Mouse (Mus musculus) CH12.LX (cell line): ENCODE results near the gene Myo16. TPM values are rescaled to one million over a fixed set of nuclear protein-coding genes. Genes with fewer than 3 reads are reported as not detected.

Experiments used
- DNase-seq: peaks from one replicate; pipeline ENCODE4 v3.0.0-alpha.2; 2013; ENCODE audit errors: extremely low read depth
- H3K27ac ChIP-seq: 2 replicates; pipeline ENCODE4 v1.5.1; 2012; ENCODE audit warnings: low read depth, mild to moderate bottlenecking, control low read depth, moderate library complexity; ENCODE audit not compliant: insufficient read depth
- H3K27me3 ChIP-seq: replicated peaks from 2 replicates; pipeline ENCODE3; 2012; ENCODE audit warnings: inconsistent platforms
- H3K36me3 ChIP-seq, 2 experiments: replicated peaks in 1 of 2; 2 replicates each; pipeline versions ENCODE3 to v1.6.1; 2012; ENCODE audit warnings: inconsistent platforms in 1 of 2, low read length in 1 of 2, mild to moderate bottlenecking in 1 of 2, mixed read lengths in 1 of 2, moderate library complexity in 1 of 2; ENCODE audit not compliant: control insufficient read depth in 1 of 2, insufficient read depth in 1 of 2
- H3K4me1 ChIP-seq, 2 experiments: 2 replicates each; pipeline ENCODE4 v1.6.1; 2012; ENCODE audit warnings: inconsistent platforms in 1 of 2, moderate library complexity in 1 of 2; ENCODE audit not compliant: insufficient read depth in 2 of 2, control insufficient read depth in 1 of 2
- H3K4me2 ChIP-seq: 2 replicates; pipeline ENCODE4 v1.6.1; 2012; ENCODE audit warnings: low read depth, mild to moderate bottlenecking, control low read depth; ENCODE audit not compliant: poor library complexity, insufficient read depth, severe bottlenecking
- H3K4me3 ChIP-seq, 3 experiments: fragments of 150-350 bp in 1 of 3; sonication (generic) in 1 of 3; replicated peaks in 1 of 3; 2 replicates each; pipeline versions ENCODE3 to v1.5.1; 2011 to 2012; ENCODE audit warnings: low read depth in 2 of 3, low read length in 2 of 3, mild to moderate bottlenecking in 2 of 3, moderate library complexity in 2 of 3, control low read depth in 1 of 3, improper control_type of control experiment in 1 of 3, inconsistent platforms in 1 of 3, mixed read lengths in 1 of 3; ENCODE audit not compliant: poor library complexity in 1 of 3
- H3K79me2 ChIP-seq: replicated peaks from 2 replicates; pipeline ENCODE4 v1.6.1; 2012; ENCODE audit warnings: mild to moderate bottlenecking, moderate library complexity; ENCODE audit not compliant: control insufficient read depth, poor library complexity, insufficient read depth, severe bottlenecking; ENCODE audit errors: extremely low read depth
- H3K9ac ChIP-seq: 2 replicates; pipeline ENCODE4 v1.6.1; 2012; ENCODE audit warnings: low read depth, mild to moderate bottlenecking, control low read depth, moderate library complexity; ENCODE audit not compliant: insufficient read depth
- H3K9me3 ChIP-seq: replicated peaks from 2 replicates; pipeline ENCODE3; 2012; ENCODE audit warnings: low read length, inconsistent platforms, mixed read lengths
- CHD2 ChIP-seq: IDR thresholded peaks from 2 replicates; pipeline ENCODE4 v1.6.1; 2011; ENCODE audit warnings: low read length, improper control_type of control experiment
- CTCF ChIP-seq, 2 experiments: IDR thresholded peaks in 1 of 2; conservative IDR thresholded peaks in 1 of 2; 2 replicates each; pipeline ENCODE4 v1.5.1; 2011 to 2012; ENCODE audit warnings: low read depth in 2 of 2, low read length in 2 of 2, improper control_type of control experiment in 1 of 2, inconsistent platforms in 1 of 2, mild to moderate bottlenecking in 1 of 2, moderate library complexity in 1 of 2
- E2F4 ChIP-seq: IDR thresholded peaks from 2 replicates; pipeline ENCODE4 v1.6.1; 2011; ENCODE audit warnings: low read depth, low read length, improper control_type of control experiment; ENCODE audit not compliant: insufficient replicate concordance
- EP300 ChIP-seq: IDR thresholded peaks from 2 replicates; pipeline ENCODE4 v1.6.1; 2011; ENCODE audit warnings: low read length, improper control_type of control experiment
- GABPA ChIP-seq: IDR thresholded peaks from 2 replicates; pipeline ENCODE4 v1.6.1; 2012; ENCODE audit warnings: low read depth, low read length, improper control_type of control experiment, inconsistent platforms; ENCODE audit not compliant: insufficient replicate concordance
- HCFC1 ChIP-seq: IDR thresholded peaks from 2 replicates; pipeline ENCODE4 v1.6.1; 2012; ENCODE audit warnings: low read depth, mild to moderate bottlenecking, inconsistent platforms, low read length, improper control_type of control experiment
- IRF4 ChIP-seq: IDR thresholded peaks from 2 replicates; pipeline ENCODE4 v1.6.1; 2014; ENCODE audit warnings: low read depth, mild to moderate bottlenecking, inconsistent platforms, low read length, improper control_type of control experiment
- JUND ChIP-seq: conservative IDR thresholded peaks from 2 replicates; pipeline ENCODE4 v1.6.1; 2011; ENCODE audit warnings: low read depth, low read length, improper control_type of control experiment
- KAT2A ChIP-seq: IDR thresholded peaks from 2 replicates; pipeline ENCODE4 v1.6.1; 2012; ENCODE audit warnings: low read length, improper control_type of control experiment, inconsistent platforms; ENCODE audit not compliant: insufficient replicate concordance
- MAFK ChIP-seq: IDR thresholded peaks from 2 replicates; pipeline ENCODE4 v1.6.1; 2011; ENCODE audit warnings: low read length, improper control_type of control experiment; ENCODE audit not compliant: insufficient replicate concordance
- MAZ ChIP-seq: IDR thresholded peaks from 2 replicates; pipeline ENCODE4 v1.6.1; 2012; ENCODE audit warnings: low read depth, mild to moderate bottlenecking, inconsistent platforms, low read length, improper control_type of control experiment, moderate library complexity
- MEF2A ChIP-seq: IDR thresholded peaks from 2 replicates; pipeline ENCODE4 v1.6.1; 2014; ENCODE audit warnings: low read depth, mild to moderate bottlenecking, inconsistent platforms, low read length, improper control_type of control experiment, borderline replicate concordance
- MYC ChIP-seq: IDR thresholded peaks from 2 replicates; pipeline ENCODE4 v1.6.1; 2011; ENCODE audit warnings: low read depth, mild to moderate bottlenecking, improper control_type of control experiment, low read length
- NRF1 ChIP-seq: IDR thresholded peaks from 2 replicates; pipeline ENCODE4 v1.6.1; 2014; ENCODE audit warnings: low read depth, mild to moderate bottlenecking, inconsistent platforms, low read length, improper control_type of control experiment, moderate library complexity
- POLR2A ChIP-seq: IDR thresholded peaks from 2 replicates; pipeline ENCODE4 v1.6.1; 2011; ENCODE audit warnings: low read depth, mild to moderate bottlenecking, improper control_type of control experiment, low read length
- POLR2AphosphoS2 ChIP-seq: IDR thresholded peaks from 2 replicates; pipeline ENCODE4 v1.6.1; 2011; ENCODE audit warnings: low read depth, low read length, improper control_type of control experiment
- RAD21 ChIP-seq: IDR thresholded peaks from 2 replicates; pipeline ENCODE4 v1.6.1; 2011; ENCODE audit warnings: low read depth, mild to moderate bottlenecking, low read length, improper control_type of control experiment, moderate library complexity
- SIN3A ChIP-seq: IDR thresholded peaks from 2 replicates; pipeline ENCODE4 v1.6.1; 2012; ENCODE audit warnings: low read length, improper control_type of control experiment, inconsistent platforms
- SMC3 ChIP-seq: IDR thresholded peaks from 2 replicates; pipeline ENCODE4 v1.6.1; 2011; ENCODE audit warnings: low read depth, low read length, improper control_type of control experiment
- TCF12 ChIP-seq: IDR thresholded peaks from 2 replicates; pipeline ENCODE4 v1.6.1; 2014; ENCODE audit warnings: low read depth, mild to moderate bottlenecking, inconsistent platforms, low read length, improper control_type of control experiment
- USF2 ChIP-seq: conservative IDR thresholded peaks from 2 replicates; pipeline ENCODE4 v1.6.1; 2011; ENCODE audit warnings: low read depth, low read length, improper control_type of control experiment
- ZKSCAN1 ChIP-seq: IDR thresholded peaks from 2 replicates; pipeline ENCODE4 v1.6.1; 2012; ENCODE audit warnings: low read depth, inconsistent platforms, low read length, improper control_type of control experiment, borderline replicate concordance
- ZMIZ1 ChIP-seq: IDR thresholded peaks from 2 replicates; pipeline ENCODE4 v1.6.1; 2012; ENCODE audit warnings: low read depth, mild to moderate bottlenecking, inconsistent platforms, low read length, improper control_type of control experiment
- ZNF384 ChIP-seq: IDR thresholded peaks from 2 replicates; pipeline ENCODE4 v1.6.1; 2012; ENCODE audit warnings: low read depth, low read length, improper control_type of control experiment, inconsistent platforms
- dilution Hi-C: fragments of 300-500 bp; cut with MboI; formaldehyde crosslinking; loops from 2 replicates; pipeline ENCODE4 v1.14.3; 2020; ENCODE audit warnings: low sequenced_read_pairs; ENCODE audit not compliant: extremely low pct_unique_long_range_greater_than_20kb, extremely low pct_ligation_motif_present
- in situ Hi-C: fragments of 300-500 bp; cut with MboI; formaldehyde crosslinking; loops from 3 replicates; pipeline ENCODE4 v1.14.3; 2019; ENCODE audit warnings: low sequenced_read_pairs, low pct_ligation_motif_present, low pct_unique_long_range_greater_than_20kb, mixed read lengths
- polyA plus RNA-seq: library from polyadenylated mRNA; unstranded; fragments of >175 nt; gene quantifications from 2 replicates; pipeline ENCODE4 v1.2.1, GENCODE M21; 2012; ENCODE audit warnings: low read depth; ENCODE audit not compliant: insufficient read length
- total RNA-seq, 2 experiments: library from RNA; depleted of rRNA; stranded (reverse); fragments of 300-350 nt in 1 of 2; fragments of >200 nt in 1 of 2; gene quantifications; 2 replicates each; pipeline ENCODE4 v1.2.3; 2012 to 2014

Gene Myo16
- total and polyA plus RNA-seq, 3 experiments: not detected

DNA sequence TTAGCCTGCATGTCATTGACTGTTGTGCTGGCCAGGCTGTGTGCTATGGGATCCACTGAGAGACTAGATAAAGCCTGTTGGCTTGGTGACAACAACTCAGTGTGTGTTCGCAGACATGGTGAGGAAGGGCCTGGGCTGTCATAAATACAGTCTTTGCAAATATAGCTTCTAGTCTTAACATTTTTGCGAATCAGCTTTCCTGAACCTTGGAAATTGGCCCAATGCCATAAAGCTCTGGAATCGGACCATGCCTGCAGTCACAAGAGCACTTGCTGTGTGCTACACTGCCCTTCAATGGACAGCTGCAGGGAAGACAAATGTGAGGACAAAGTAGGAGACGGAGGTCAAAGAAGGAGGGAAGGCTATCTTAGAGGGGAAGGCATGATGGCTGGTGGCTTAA is 205.0 kb downstream of the Myo16 start:
- dilution Hi-C loops (no loop called here), in situ Hi-C loops (no loop called here)
- H3K9me3 ChIP-seq: peaks cover 6% of the 10 kb centered on the region
- H3K9ac ChIP-seq: no peak overlapping the region
- no peak for TF ChIP-seq MYC
- no peak for TF ChIP-seq POLR2AphosphoS2
- TF ChIP-seq SMC3: no peak
- no peak for TF ChIP-seq USF2
- no peak for TF ChIP-seq ZMIZ1
- TF ChIP-seq ZNF384: no peak
- TF ChIP-seq CHD2: no peak
- no peak overlapping the region for H3K4me2 ChIP-seq
- H3K27ac ChIP-seq: no peak overlapping the region
- H3K36me3 ChIP-seq: no peaks in the 10 kb centered on the region
- H3K4me1 ChIP-seq: no peaks in the 10 kb centered on the region
- DNase-seq: no peak
- no peak overlapping the region for H3K4me3 ChIP-seq
- H3K27me3 ChIP-seq: peaks cover 3% of the 10 kb centered on the region
- H3K79me2 ChIP-seq: no peaks in the 10 kb centered on the region

DNA sequence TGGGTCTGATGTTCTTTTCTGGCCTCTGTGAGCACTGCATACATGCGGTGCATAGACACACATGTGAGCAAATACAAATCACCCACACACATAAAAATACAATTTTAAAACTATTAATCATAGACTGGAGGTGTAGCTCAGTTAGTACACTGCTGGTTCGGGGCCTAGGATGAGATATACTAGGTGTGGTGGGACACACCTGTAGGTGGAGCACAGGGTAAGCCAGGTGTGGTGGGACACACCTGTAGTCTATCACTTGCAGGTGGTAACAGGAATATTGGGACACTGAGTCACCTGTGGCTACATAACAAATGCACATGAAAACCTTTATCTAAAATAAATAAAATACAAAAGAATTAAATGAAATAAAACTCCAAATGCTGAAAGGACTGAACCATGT is 209.2 kb downstream of the Myo16 start:
- H3K4me3 ChIP-seq: no peak overlapping the region
- peaks cover 0 to 9% of the 10 kb centered on the region in 2 experiments; a peak in 1 of 4 replicates for H3K4me1 ChIP-seq
- no peak overlapping the region for H3K27ac ChIP-seq
- H3K9me3 ChIP-seq: peaks cover 6% of the 10 kb centered on the region
- H3K9ac ChIP-seq: no peak overlapping the region
- no peak for TF ChIP-seq MAFK
- TF ChIP-seq TCF12: no peak
- TF ChIP-seq IRF4: no peak
- no peak for TF ChIP-seq KAT2A
- no peak for TF ChIP-seq RAD21
- no peak for TF ChIP-seq JUND
- no peak for DNase-seq
- H3K36me3 ChIP-seq: no peaks in the 10 kb centered on the region
- in situ Hi-C loops: no loop called here
- H3K27me3 ChIP-seq: no peaks in the 10 kb centered on the region
- dilution Hi-C loops: no loop called here
- H3K4me2 ChIP-seq: no peak overlapping the region
- H3K79me2 ChIP-seq: no peaks in the 10 kb centered on the region

DNA sequence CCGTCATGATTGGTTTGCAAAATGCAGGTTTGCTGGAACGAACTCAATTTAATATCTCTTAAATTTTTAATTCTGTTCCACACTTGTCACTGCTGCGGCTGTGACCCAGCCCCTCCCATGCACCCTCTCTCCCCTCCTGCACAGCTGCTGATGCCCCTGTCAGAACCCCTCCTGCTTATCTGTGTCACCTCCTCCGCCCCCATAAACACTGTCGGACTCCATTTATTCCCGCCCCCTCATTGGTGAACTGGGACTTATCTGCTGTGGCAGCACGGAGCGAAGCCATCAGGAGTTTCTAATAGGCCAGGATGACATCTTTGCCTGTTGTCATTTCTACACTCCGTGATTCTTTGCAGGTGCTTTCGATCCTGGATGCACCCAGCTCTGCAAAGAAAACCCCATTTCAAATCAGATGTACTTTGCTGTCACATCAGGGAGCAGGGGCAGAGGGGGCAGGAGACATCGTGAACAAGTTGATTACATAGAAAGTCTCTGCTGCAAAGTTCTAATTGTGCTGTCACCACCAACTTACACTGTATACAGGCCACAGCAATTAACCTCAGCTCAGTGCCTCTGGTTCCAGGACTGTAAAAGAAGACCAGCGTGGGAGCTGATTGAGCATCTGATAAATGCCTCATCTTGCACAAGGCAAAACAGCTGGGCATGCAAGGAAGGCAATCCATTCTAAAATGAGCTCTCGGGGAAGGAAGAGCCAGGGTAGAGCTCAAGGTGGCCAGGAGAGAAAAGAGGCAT is 210.1 kb downstream of the Myo16 start:
- DNase-seq: no peak
- H3K9me3 ChIP-seq: peaks cover under 1% of the 10 kb centered on the region
- TF ChIP-seq JUND (no peak), GABPA (no peak), CHD2 (no peak), E2F4 (no peak), RAD21 (no peak), SMC3 (no peak), POLR2AphosphoS2 (no peak), SIN3A (no peak), NRF1 (no peak), POLR2A (no peak), HCFC1 (no peak), EP300 (no peak), MEF2A (no peak), USF2 (no peak), MAFK (no peak), IRF4 (no peak), CTCF (conservative IDR thresholded peaks at IDR 0.05 in 1 of 2, IDR thresholded peaks at IDR 0.05 in 1 of 2; ENCODE audit: low read depth in 2 of 2, low read length in 2 of 2) (no peak), ZKSCAN1 (no peak), MAZ (no peak)
- in situ Hi-C loops: no loop called here
- no peak overlapping the region for H3K4me2 ChIP-seq
- H3K4me1 ChIP-seq: peaks cover 0 to 9% of the 10 kb centered on the region in 2 experiments; a peak in 1 of 4 replicates
- no peaks in the 10 kb centered on the region for H3K27me3 ChIP-seq
- no peak overlapping the region for H3K27ac ChIP-seq
- dilution Hi-C loops: no loop called here
- H3K36me3 ChIP-seq: no peaks in the 10 kb centered on the region
- no peaks in the 10 kb centered on the region for H3K79me2 ChIP-seq
- H3K4me3 ChIP-seq: no peak overlapping the region
- H3K9ac ChIP-seq: no peak overlapping the region
